Mouse (Mus musculus) CH12.LX (cell line): ENCODE results near the gene Snrpe.

Experiments
- CHD2 ChIP-seq: IDR thresholded peaks from 2 replicates; pipeline ENCODE4 v1.6.1; 2011; ENCODE audit warnings: low read length, improper control_type of control experiment
- CTCF ChIP-seq, 2 experiments: IDR thresholded peaks in 1 of 2; conservative IDR thresholded peaks in 1 of 2; 2 replicates each; pipeline ENCODE4 v1.5.1; 2011 to 2012; ENCODE audit warnings: low read depth in 2 of 2, low read length in 2 of 2, improper control_type of control experiment in 1 of 2, inconsistent platforms in 1 of 2, mild to moderate bottlenecking in 1 of 2, moderate library complexity in 1 of 2
- ELF1 ChIP-seq: IDR thresholded peaks from 2 replicates; pipeline ENCODE4 v1.6.1; 2014; ENCODE audit warnings: low read depth, mild to moderate bottlenecking, inconsistent platforms, low read length, improper control_type of control experiment
- EP300 ChIP-seq: IDR thresholded peaks from 2 replicates; pipeline ENCODE4 v1.6.1; 2011; ENCODE audit warnings: low read length, improper control_type of control experiment
- ETS1 ChIP-seq: conservative IDR thresholded peaks from 2 replicates; pipeline ENCODE4 v1.6.1; 2012; ENCODE audit warnings: low read depth, mild to moderate bottlenecking, inconsistent platforms, low read length, improper control_type of control experiment, moderate library complexity
- HCFC1 ChIP-seq: IDR thresholded peaks from 2 replicates; pipeline ENCODE4 v1.6.1; 2012; ENCODE audit warnings: low read depth, mild to moderate bottlenecking, inconsistent platforms, low read length, improper control_type of control experiment
- JUND ChIP-seq: conservative IDR thresholded peaks from 2 replicates; pipeline ENCODE4 v1.6.1; 2011; ENCODE audit warnings: low read depth, low read length, improper control_type of control experiment
- KAT2A ChIP-seq: IDR thresholded peaks from 2 replicates; pipeline ENCODE4 v1.6.1; 2012; ENCODE audit warnings: low read length, improper control_type of control experiment, inconsistent platforms; ENCODE audit not compliant: insufficient replicate concordance
- MAFK ChIP-seq: IDR thresholded peaks from 2 replicates; pipeline ENCODE4 v1.6.1; 2011; ENCODE audit warnings: low read length, improper control_type of control experiment; ENCODE audit not compliant: insufficient replicate concordance
- MAX ChIP-seq: IDR thresholded peaks from 2 replicates; pipeline ENCODE4 v1.6.1; 2011; ENCODE audit warnings: low read length, improper control_type of control experiment
- NRF1 ChIP-seq: IDR thresholded peaks from 2 replicates; pipeline ENCODE4 v1.6.1; 2014; ENCODE audit warnings: low read depth, mild to moderate bottlenecking, inconsistent platforms, low read length, improper control_type of control experiment, moderate library complexity
- POLR2A ChIP-seq: IDR thresholded peaks from 2 replicates; pipeline ENCODE4 v1.6.1; 2011; ENCODE audit warnings: low read depth, mild to moderate bottlenecking, improper control_type of control experiment, low read length
- USF1 ChIP-seq: IDR thresholded peaks from 2 replicates; pipeline ENCODE4 v1.6.1; 2014; ENCODE audit warnings: low read depth, mild to moderate bottlenecking, inconsistent platforms, low read length, improper control_type of control experiment
- ZNF384 ChIP-seq: IDR thresholded peaks from 2 replicates; pipeline ENCODE4 v1.6.1; 2012; ENCODE audit warnings: low read depth, low read length, improper control_type of control experiment, inconsistent platforms

DNA sequence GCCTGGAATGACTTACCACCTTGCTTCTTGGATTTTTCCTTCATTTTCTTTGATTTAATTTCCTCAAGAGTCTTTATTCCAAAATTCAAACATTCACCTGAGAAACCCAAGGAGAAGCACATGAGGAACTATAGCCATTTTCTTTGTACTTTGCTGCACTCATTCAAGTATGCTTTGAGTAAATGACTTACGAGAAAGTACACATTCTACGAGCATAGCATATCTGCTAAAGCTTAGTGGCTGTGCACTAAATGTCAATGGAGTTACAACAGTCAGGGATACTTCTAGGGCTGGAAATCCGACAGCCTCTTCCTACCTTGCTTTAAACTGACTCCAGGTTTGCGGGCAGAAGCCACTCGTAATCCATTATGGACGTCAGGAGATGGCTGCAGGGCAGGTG is 28.4 kb upstream of the Snrpe start:
- no peak for TF ChIP-seq POLR2A
- TF ChIP-seq USF1, result no peak
- TF ChIP-seq ELF1, result no peak
- TF ChIP-seq MAX, result no peak
- TF ChIP-seq NRF1, result no peak
- TF ChIP-seq KAT2A, result no peak
- no peak for TF ChIP-seq ZNF384
- TF ChIP-seq JUND, result no peak
- no peak for TF ChIP-seq ETS1
- no peak for TF ChIP-seq HCFC1
- TF ChIP-seq CTCF (conservative IDR thresholded peaks at IDR 0.05 in 1 of 2, IDR thresholded peaks at IDR 0.05 in 1 of 2; ENCODE audit: low read depth in 2 of 2, low read length in 2 of 2), result no peak
- TF ChIP-seq MAFK, result no peak
- TF ChIP-seq EP300, result no peak
- TF ChIP-seq CHD2, result no peak
